8 mouse cellular contexts compared by ENCODE assay signal in genomic region chrX:99819936-99820789, GRCm38 (mm10). TPM values are rescaled to one million over a fixed set of nuclear protein-coding genes. Genes with fewer than 3 reads are reported as not detected.
DNase-seq lines count a peak whose midpoint lies in the region; ATAC-seq lines count a peak whose summit lies in the region.

No protein-coding gene starts in this region.

- no peak for ATAC-seq in heart, embryonic 13.5 days (ENCODE audit: extremely low read depth, insufficient number of reproducible peaks, low FRiP score, low TSS enrichment)
- no peak for ATAC-seq in liver, embryonic 15.5 days (ENCODE audit: insufficient read depth)

- H3K9me3 ChIP-seq in heart, embryonic 13.5 days = peaks cover 3% of the 10 kb centered on the region; the same call in 1 of the 2 replicates
- H3K9me3 ChIP-seq in liver, embryonic 15.5 days (replicated peaks) = no peaks in the 10 kb centered on the region

- 19% methylated on average over 59 of the region's 105 CpGs for WGBS in heart, embryonic 13.5 days
- WGBS in liver, embryonic 15.5 days (ENCODE audit: insufficient replicate concordance) = 23% methylated on average over 76 of the region's 105 CpGs

- H3K27ac ChIP-seq in heart, embryonic 13.5 days (replicated peaks) = no peak overlapping the region
- no peak overlapping the region for H3K27ac ChIP-seq in liver, embryonic 15.5 days (replicated peaks)

- H3K27me3 ChIP-seq in heart, embryonic 13.5 days (replicated peaks) = peaks cover 90% of the 10 kb centered on the region
- peaks cover 74% of the 10 kb centered on the region for H3K27me3 ChIP-seq in liver, embryonic 15.5 days

- no peak for DNase-seq in heart, adult 18-20 months
- peak; percentile 71 to 72 for DNase-seq in cerebellum, adult 18-20 months
- peak; percentile 29 to 51 for DNase-seq in frontal cortex, postnatal 36 days (ENCODE audit: low spot score in 2 of 2)
- DNase-seq in kidney, postnatal 4 days = peak; percentile 2 to 25
- DNase-seq in right cerebral cortex, postnatal 14 days = peak; percentile 55
- no peak for DNase-seq in urinary bladder, postnatal 36 days (ENCODE audit: low spot score in 2 of 2)

- 0 out of 2 replicates have a peak, but pooled peaks cover 5% of the 10 kb centered on the region for H3K4me1 ChIP-seq in heart, embryonic 13.5 days
- H3K4me1 ChIP-seq in liver, embryonic 15.5 days (replicated peaks) = no peaks in the 10 kb centered on the region

- H3K4me3 ChIP-seq in heart, embryonic 13.5 days = peak overlapping the region; percentile 57
- H3K4me3 ChIP-seq in liver, embryonic 15.5 days (replicated peaks) = peak overlapping the region; percentile 32

- H3K36me3 ChIP-seq in heart, embryonic 13.5 days = no peaks in the 10 kb centered on the region
- H3K36me3 ChIP-seq in liver, embryonic 15.5 days (replicated peaks) = no peaks in the 10 kb centered on the region

- peak overlapping the region; percentile 77 for H3K4me2 ChIP-seq in heart, embryonic 13.5 days
- peak overlapping the region; percentile 55 for H3K4me2 ChIP-seq in liver, embryonic 15.5 days

- H3K9ac ChIP-seq in heart, embryonic 13.5 days = no peak overlapping the region
- H3K9ac ChIP-seq in liver, embryonic 15.5 days = no peak overlapping the region

RNA-seq across cellular contexts. Expression of gene Tmem28, which starts 0.7 kb away (rescaled TPM):
- 0.04 TPM in 1 of 2 replicates, not detected in the other for polyA plus RNA-seq in heart, embryonic 13.5 days (2015; fragmentation: Nextera tagmentation; extraction: Ambion mirVana)
- total RNA-seq in heart, adult 18-20 months (2021) = under 1 TPM in 1 of 2 experiments, not detected in 1; 0.18 TPM
- polyA plus RNA-seq in liver, embryonic 15.5 days (2015; fragmentation: Nextera tagmentation; extraction: Ambion mirVana) = not detected in 2 replicates

Comparison
In these comparisons a context has a peak if more than half of its experiments do, and no peak if none do; other contexts are left out.
1. DNase-seq: peak in cerebellum, adult 18-20 months (2 of 2), frontal cortex, postnatal 36 days (2 of 2), kidney, postnatal 4 days (2 of 2) and right cerebral cortex, postnatal 14 days (single experiment); none in heart, adult 18-20 months (0 of 2) and urinary bladder, postnatal 36 days (0 of 2).